Mouse (Mus musculus) stomach, adult 2 months (tissue): ENCODE results near the gene Dmgdh. TPM values are rescaled to one million over a fixed set of nuclear protein-coding genes. Genes with fewer than 3 reads are reported as not detected.

Experiments used
- polyA plus RNA-seq: library from polyadenylated mRNA; depleted of rRNA; stranded (reverse); fragments of >200 nt; gene quantifications from 2 replicates; pipeline ENCODE4 v1.2.3, GENCODE M21; 2012; rRNA removed

The Dmgdh gene
- not detected in 2 replicates for polyA plus RNA-seq

DNA sequence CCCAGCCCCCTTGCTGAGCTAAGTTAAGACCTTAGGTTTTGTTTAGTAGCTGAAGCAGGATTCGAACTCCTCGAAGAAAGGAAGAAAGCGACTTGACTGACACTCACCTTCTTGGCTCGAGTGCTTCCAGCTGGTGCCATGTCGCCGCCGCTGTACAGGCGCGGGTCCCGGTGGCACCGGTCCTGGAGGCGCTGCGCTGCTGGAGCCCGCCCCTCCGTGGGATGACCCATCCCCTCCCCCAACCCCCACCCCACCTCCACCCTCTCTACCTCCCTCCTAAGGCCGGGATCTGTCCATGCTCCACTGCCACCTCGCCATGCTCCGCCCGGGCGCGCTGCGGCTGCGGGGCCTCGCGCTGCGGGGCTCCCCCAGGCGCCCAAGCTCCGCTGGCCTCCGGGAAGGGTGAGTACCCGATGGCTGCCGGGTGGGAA lies at the start of gene Dmgdh, which contains the start of gene Bhmt2:
Gene Dmgdh, plus strand, starts transcription at position 303 of the 431 bp plus-strand sequence.
Gene Bhmt2, minus strand, starts transcription at position 172 of the 431 bp plus-strand sequence.

DNA sequence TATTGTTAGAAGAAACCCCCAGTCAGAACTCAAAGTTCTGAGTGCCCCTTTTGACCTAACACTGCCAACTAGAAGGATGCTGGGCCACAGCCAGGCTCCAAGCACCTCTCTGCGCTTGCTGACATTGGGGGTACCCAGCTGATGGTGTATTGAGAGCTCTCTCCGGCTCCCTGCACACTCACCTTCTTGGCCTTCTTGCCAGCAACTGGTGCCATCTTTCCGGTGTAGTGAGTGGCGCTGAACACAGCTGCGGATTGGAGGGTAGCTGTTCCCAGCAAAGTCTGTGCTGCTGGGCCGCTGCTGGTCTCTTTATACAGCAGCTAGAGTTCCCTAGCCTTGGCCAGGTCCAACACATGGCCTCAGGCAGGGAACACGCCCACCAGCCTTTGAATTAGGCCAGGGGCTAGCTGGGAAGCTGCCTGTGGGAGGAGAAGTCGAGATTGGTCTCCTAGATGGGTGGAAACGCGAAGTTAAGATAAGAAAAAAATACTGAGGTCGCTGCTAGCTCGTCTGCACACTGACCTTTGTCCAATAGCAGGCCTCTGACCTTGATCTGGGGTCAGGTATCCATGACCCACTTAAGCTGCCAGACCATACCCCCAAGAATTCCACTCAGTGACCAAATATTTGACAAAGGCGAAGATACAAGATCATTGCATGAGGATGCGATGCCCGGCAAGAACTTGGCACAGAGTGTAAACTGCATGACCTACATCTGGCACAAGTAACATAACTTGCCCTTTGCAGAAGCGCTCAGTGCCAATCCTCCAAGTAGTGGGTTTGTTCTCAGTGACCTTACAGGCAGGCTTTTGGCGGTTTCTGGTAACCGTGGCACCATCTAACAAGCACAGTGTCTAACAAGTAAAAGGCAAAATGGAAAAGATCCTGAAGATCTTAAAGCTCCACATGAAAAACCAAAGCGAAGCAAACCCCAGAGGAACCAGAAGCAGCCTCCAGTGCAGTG lies 36.7 kb upstream of the Dmgdh start, which contains the start of gene Bhmt:
Gene Bhmt, minus strand, starts transcription at position 680 of the 964 bp plus-strand sequence.

DNA sequence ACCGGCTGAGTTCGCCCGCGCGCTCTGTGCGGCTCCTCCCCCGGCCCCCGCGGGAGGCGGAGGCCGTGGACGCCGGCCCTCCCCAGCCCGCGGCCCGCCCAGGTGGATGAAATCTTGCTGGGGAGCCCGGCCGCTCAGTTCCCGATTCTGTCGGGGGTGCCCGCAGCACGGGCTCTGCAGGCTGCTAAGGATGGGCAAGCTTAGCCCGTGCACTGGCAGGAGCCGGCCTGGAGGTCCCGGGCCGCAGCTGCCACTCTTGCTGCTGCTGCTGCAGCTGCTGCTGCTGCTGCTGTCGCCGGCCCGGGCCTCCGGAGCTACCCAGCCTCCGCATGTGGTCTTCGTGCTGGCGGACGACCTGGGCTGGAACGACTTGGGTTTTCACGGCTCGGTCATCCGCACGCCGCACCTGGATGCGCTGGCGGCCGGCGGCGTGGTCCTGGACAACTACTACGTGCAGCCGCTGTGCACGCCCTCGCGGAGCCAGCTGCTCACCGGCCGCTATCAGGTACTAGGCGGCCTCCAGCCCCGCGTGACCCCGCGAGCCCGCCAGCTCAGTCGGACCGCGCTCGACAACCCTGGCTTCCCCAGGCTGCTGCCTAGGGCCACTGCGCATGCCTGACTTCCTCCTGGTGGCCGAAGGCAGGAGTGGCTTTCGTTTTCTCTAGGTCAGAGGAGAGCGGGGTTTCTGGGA lies 97.5 kb downstream of the Dmgdh start, which contains the start of gene Arsb:
Gene Arsb, plus strand, starts transcription at position 43 of the 691 bp plus-strand sequence.

Other genes with a start within 250 kb of the Dmgdh start
- gene Jmy, start 174.6 kb upstream of the Dmgdh start, polyA plus RNA-seq = 1.9 and 3.0 TPM in 2 replicates
- not detected in 2 replicates for gene Bhmt, start 36.5 kb upstream of the Dmgdh start, polyA plus RNA-seq
- gene Bhmt2, start 131 bp upstream of the Dmgdh start, polyA plus RNA-seq = not detected in 2 replicates
- 7.6 and 7.8 TPM in 2 replicates for gene Arsb, start 97.2 kb downstream of the Dmgdh start, polyA plus RNA-seq